Mouse (Mus musculus) neural tube, embryonic 11.5 days (tissue): ENCODE results near the gene Tpm4. TPM values are rescaled to one million over a fixed set of nuclear protein-coding genes. Genes with fewer than 3 reads are reported as not detected.

Experiments
- ATAC-seq: fragments of 200-750 bp; cut with Nextera tagmentation; 2 replicates; pipeline ENCODE4 v1.8.0; 2017; ENCODE audit warnings: moderate number of reproducible peaks, mild to moderate bottlenecking, moderate TSS enrichment, moderate library complexity; ENCODE audit not compliant: insufficient read depth, low FRiP score, low TSS enrichment
- DNase-seq: peaks from one replicate; pipeline ENCODE4 v3.0.0-alpha.2; 2015; ENCODE audit warnings: low spot score
- H3K27ac ChIP-seq: fragments of 300-500 bp; sonication (generic); 2 replicates; pipeline ENCODE4 v1.5.1; 2014; ENCODE audit warnings: low read depth, mild to moderate bottlenecking, low read length
- H3K27me3 ChIP-seq: fragments of 300-500 bp; sonication (generic); 2 replicates; pipeline ENCODE4 v1.6.1; 2014; ENCODE audit warnings: mild to moderate bottlenecking, low read length, mixed read lengths; ENCODE audit not compliant: control insufficient read depth, insufficient read depth
- H3K36me3 ChIP-seq: fragments of 300-500 bp; sonication (generic); 2 replicates; pipeline ENCODE4 v1.6.1; 2014; ENCODE audit warnings: mild to moderate bottlenecking, low read length, moderate library complexity, mixed read lengths; ENCODE audit not compliant: control insufficient read depth, insufficient read depth
- H3K4me1 ChIP-seq: fragments of 300-500 bp; sonication (generic); 2 replicates; pipeline ENCODE4 v1.6.1; 2014; ENCODE audit warnings: low read length, mixed read lengths; ENCODE audit not compliant: control insufficient read depth, insufficient read depth
- H3K4me2 ChIP-seq: fragments of 300-500 bp; sonication (generic); 2 replicates; pipeline ENCODE4 v1.6.1; 2014; ENCODE audit warnings: low read depth, mild to moderate bottlenecking, moderate library complexity
- H3K4me3 ChIP-seq: fragments of 300-500 bp; sonication (generic); 2 replicates; pipeline ENCODE4 v1.5.1; 2014; ENCODE audit warnings: low read depth, low read length
- H3K9ac ChIP-seq: fragments of 300-500 bp; sonication (generic); 2 replicates; pipeline ENCODE4 v1.6.1; 2014; ENCODE audit warnings: mild to moderate bottlenecking, low read length
- H3K9me3 ChIP-seq: fragments of 300-500 bp; sonication (generic); 2 replicates; pipeline ENCODE4 v1.6.1; 2016; ENCODE audit warnings: low read length; ENCODE audit not compliant: control insufficient read depth
- WGBS: fragments of 180-500 bp; shearing (Covaris S2); extraction: QIAGEN DNeasy Blood & Tissue Kit; methylation state at CpG from one replicate; pipeline ENCODE4 v1.1.7; 2014; 5-methylcytosine and 5-hydroxymethylcytosine counted together
- polyA plus RNA-seq: library from polyadenylated mRNA; unstranded; fragments of >200 nt; fragmentation: Nextera tagmentation; extraction: Ambion mirVana; gene quantifications from 2 replicates; pipeline ENCODE4 v1.2.1, GENCODE M21; 2014

Gene Tpm4
- polyA plus RNA-seq, 1 experiment from 2014 or later: 554 TPM

DNA sequence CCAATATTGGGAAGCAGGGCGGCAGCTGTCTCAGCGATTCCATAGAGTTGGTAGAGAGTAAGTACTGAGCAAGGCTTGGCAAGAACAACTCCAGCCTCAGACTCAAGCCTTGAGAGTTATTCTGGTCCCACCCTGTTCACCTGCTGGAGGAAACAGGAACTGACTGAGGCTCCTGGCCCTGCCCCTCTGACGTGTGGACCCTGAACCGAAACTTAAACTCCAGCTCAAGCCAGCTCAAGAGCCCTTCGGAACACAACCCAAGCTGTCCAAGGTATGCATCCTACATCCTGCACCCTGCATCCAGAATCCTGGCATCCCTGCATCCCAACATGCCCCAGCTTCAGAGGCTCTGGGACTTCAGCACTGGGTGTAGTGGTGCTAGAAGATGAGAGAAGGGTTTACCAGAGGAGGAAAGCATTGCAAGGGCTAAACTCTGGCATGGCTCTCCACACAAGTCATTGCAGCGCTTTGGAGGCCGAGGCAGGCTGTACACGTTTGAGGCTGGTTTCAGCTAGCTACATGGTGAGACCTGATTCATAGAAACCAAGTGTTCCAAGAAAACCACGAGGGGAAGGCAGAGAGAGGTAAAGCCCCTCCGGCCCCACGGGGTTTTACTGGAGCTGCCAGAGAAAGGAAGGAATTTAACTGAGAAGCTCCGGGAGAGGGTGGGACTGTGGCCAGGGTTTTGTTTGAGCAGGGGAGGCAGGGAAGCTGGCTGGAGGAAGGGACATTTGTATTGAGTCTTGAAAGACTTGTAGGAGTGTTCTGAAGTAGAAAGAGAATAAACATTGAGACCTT, 54.8 kb downstream of the Tpm4 start, which contains the start of gene Hsh2d:
TSS of gene Hsh2d (plus strand) at position 222 of the 798 bp plus-strand sequence.
- WGBS: 74% methylated on average over 12 of the region's 12 CpGs
- Histone ChIP-seq H3K4me1 (no peaks in the 10 kb centered on the region), H3K9ac (no peak within 1 kb of the TSS), H3K4me2 (no peak within 1 kb of the TSS), H3K9me3 (no peaks in the 10 kb centered on the region), H3K36me3 (no peaks in the 10 kb centered on the region), H3K27me3 (no peaks in the 10 kb centered on the region), H3K4me3 (no peak within 1 kb of the TSS), H3K27ac (no peak within 1 kb of the TSS)
- DNase-seq (no peak), ATAC-seq (no peak)

DNA sequence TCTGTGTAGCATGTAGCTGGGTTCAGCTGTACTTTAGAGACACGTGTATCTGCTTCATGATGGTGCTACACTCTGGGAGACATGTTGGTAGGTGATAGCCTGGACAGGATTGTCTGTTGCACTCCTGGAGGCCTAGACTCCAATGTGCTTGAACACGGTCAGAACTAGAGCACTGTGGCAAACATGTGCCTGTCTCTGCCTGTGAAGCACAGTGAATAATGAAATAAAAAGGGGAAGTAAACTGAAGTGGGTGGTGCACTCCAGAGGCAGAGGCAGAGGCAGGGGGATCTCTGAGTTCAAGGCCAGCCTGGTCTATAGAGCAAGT, 55.4 kb downstream of the Tpm4 start:
- ATAC-seq: no peak
- H3K4me2 ChIP-seq: no peak overlapping the region

DNA sequence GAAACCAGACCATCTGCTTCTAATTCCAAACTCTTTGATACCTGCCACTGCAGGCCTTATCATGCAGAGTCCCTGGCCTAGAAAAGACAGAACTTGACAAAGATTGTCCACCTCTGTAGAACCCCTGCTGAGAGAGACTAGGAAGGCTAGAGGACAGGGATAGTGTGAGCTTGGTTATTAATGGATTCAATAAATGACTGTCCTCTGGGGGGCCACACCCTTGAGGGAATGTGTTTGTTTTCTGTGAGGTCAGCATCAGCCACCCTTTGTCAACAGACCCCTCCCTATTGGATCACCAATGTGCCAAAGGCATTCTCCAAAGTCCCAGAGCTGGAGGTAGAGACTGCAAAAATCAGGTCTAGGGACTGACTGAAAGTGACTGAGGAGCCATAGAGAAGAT, 57.3 kb downstream of the Tpm4 start:
- H3K36me3 ChIP-seq: no peaks in the 10 kb centered on the region
- no peak for ATAC-seq
- H3K27ac ChIP-seq: no peak overlapping the region

More for the DNA sequence above, 55.4 kb downstream of the Tpm4 start:
- no peak overlapping the region for H3K4me3 ChIP-seq
- H3K36me3 ChIP-seq: no peaks in the 10 kb centered on the region
- DNase-seq: no peak
- H3K4me1 ChIP-seq: no peaks in the 10 kb centered on the region
- H3K27ac ChIP-seq: no peak overlapping the region
- WGBS: 88% methylated on average over 2 of the region's 2 CpGs
- H3K27me3 ChIP-seq: no peaks in the 10 kb centered on the region
- H3K9me3 ChIP-seq: no peaks in the 10 kb centered on the region
- no peak overlapping the region for H3K9ac ChIP-seq

DNA sequence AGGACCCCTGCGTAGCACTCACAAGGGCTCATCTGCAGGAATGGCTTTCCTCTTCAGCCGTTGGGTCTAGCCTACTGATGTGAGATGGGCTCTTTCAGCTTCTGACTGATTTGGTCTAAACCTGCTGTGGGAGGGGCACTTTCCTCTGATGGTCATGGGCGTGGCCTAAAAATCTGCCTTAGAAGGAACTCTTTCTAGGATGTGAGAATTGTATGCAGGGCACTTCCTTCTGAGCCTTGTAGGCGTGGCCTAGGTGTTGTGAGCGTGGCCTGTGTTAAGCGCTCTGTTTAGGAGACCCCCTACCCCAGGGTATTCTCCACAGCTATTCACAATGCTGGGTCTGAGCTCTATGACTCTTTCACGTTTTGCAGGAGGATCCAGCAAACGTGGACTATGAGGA, 63.2 kb downstream of the Tpm4 start:
- no peak for ATAC-seq

More for the DNA sequence above, 57.3 kb downstream of the Tpm4 start:
- no peak overlapping the region for H3K4me2 ChIP-seq
- H3K4me1 ChIP-seq: no peaks in the 10 kb centered on the region
- no peaks in the 10 kb centered on the region for H3K27me3 ChIP-seq
- no peak overlapping the region for H3K4me3 ChIP-seq
- no peak overlapping the region for H3K9ac ChIP-seq
- H3K9me3 ChIP-seq: no peaks in the 10 kb centered on the region
- no peak for DNase-seq

More for the DNA sequence above, 63.2 kb downstream of the Tpm4 start:
- Histone ChIP-seq H3K27me3 (no peaks in the 10 kb centered on the region), H3K36me3 (no peaks in the 10 kb centered on the region), H3K27ac (no peak overlapping the region), H3K9me3 (0 out of 2 replicates have a peak, but pooled peaks cover 5% of the 10 kb centered on the region), H3K4me2 (no peak overlapping the region), H3K4me3 (no peak overlapping the region), H3K4me1 (no peaks in the 10 kb centered on the region), H3K9ac (no peak overlapping the region)
- 60% methylated on average over 8 of the region's 8 CpGs for WGBS
- no peak for DNase-seq

Other genes starting within 250 kb of the Tpm4 start
- 7.2 and 8.1 TPM in 2 replicates for gene Zfp882, start 226.4 kb upstream of the Tpm4 start, polyA plus RNA-seq
- 35.5 and 36.4 TPM in 2 replicates for gene Zfp617, start 226.3 kb upstream of the Tpm4 start, polyA plus RNA-seq
- 22.9 and 23.9 TPM in 2 replicates for gene Zfp961, start 183.9 kb upstream of the Tpm4 start, polyA plus RNA-seq
- gene Cyp4f18, start 125.3 kb upstream of the Tpm4 start, polyA plus RNA-seq: 0.36 and 0.92 TPM in 2 replicates
- gene Olfr372, start 93.8 kb upstream of the Tpm4 start, polyA plus RNA-seq: not detected in 2 replicates
- not detected in 2 replicates for gene Olfr373, start 51.8 kb upstream of the Tpm4 start, polyA plus RNA-seq
- not detected in 2 replicates for gene Olfr374, start 27.9 kb upstream of the Tpm4 start, polyA plus RNA-seq
- 105 and 110 TPM in 2 replicates for gene Rab8a, start 26.2 kb downstream of the Tpm4 start, polyA plus RNA-seq
- not detected in 2 replicates for gene Hsh2d, start 54.7 kb downstream of the Tpm4 start, polyA plus RNA-seq
- not detected in 2 replicates for gene Cib3, start 77.9 kb downstream of the Tpm4 start, polyA plus RNA-seq
- not detected in 2 replicates for gene Gm11034, start 78.7 kb downstream of the Tpm4 start, polyA plus RNA-seq
- 80.1 and 80.6 TPM in 2 replicates for gene Fam32a, start 84.8 kb downstream of the Tpm4 start, polyA plus RNA-seq
- 178 and 184 TPM in 2 replicates for gene Ap1m1, start 105.0 kb downstream of the Tpm4 start, polyA plus RNA-seq
- gene Gm10282, start 170.3 kb downstream of the Tpm4 start, polyA plus RNA-seq: 35.7 and 38.2 TPM in 2 replicates
- 6.0 and 6.2 TPM in 2 replicates for gene Klf2, start 184.1 kb downstream of the Tpm4 start, polyA plus RNA-seq